Mouse (Mus musculus): Measurements from ENCODE around the gene Pdlim7. TPM values are rescaled to one million over a fixed set of nuclear protein-coding genes. Genes with fewer than 3 reads are reported as not detected.
A peak's percentile ranks its signal among the peaks of the same experiment; 100 is the strongest.

The Pdlim7 gene
- total and polyA plus RNA-seq, 2 experiments from 2014 or later = 41.3 to 153 TPM

GRCm38 (mm10) chr13:55486916-55487577 lies 26.4 kb downstream of the Pdlim7 start:
- H3K4me1 ChIP-seq (ENCODE audit: insufficient read depth, low read length) = peaks cover 11% of the 10 kb centered on the region; the same call in 1 of the 2 replicates

GRCm38 (mm10) chr13:55486029-55486794 lies 27.3 kb downstream of the Pdlim7 start:
- Histone ChIP-seq H3K9ac (replicated peaks; ENCODE audit: low read length, poor library complexity, severe bottlenecking) (peak overlapping the region; percentile 98), H3K4me3 (ENCODE audit: low read depth, low read length) (peak overlapping the region; percentile 75), H3K36me3 (ENCODE audit: insufficient read depth, low read length) (peaks cover 20% of the 10 kb centered on the region), H3K27ac (ENCODE audit: low read depth, low read length) (peak overlapping the region; percentile 99), H3K27me3 (ENCODE audit: insufficient read depth, low read length) (no peaks in the 10 kb centered on the region), H3K4me1 (ENCODE audit: insufficient read depth, low read length) (peaks cover 11% of the 10 kb centered on the region; the same call in 1 of the 2 replicates), H3K4me2 (ENCODE audit: low read depth, low read length, poor library complexity, severe bottlenecking) (peak overlapping the region; percentile 97), H3K9me3 (ENCODE audit: low read length) (no peaks in the 10 kb centered on the region)
- WGBS = 19% methylated on average over 14 of the region's 14 CpGs
- no peak for TF ChIP-seq CTCF (IDR thresholded peaks at IDR 0.05)
- ATAC-seq (ENCODE audit: low FRiP score) = no peak
- no peak for DNase-seq (ENCODE audit: low spot score)

More at GRCm38 (mm10) chr13:55486916-55487577, 26.4 kb downstream of the Pdlim7 start:
- Histone ChIP-seq H3K36me3 (ENCODE audit: insufficient read depth, low read length) (peaks cover 11% of the 10 kb centered on the region), H3K9ac (replicated peaks; ENCODE audit: low read length, poor library complexity, severe bottlenecking) (peak overlapping the region; percentile 98), H3K27me3 (ENCODE audit: insufficient read depth, low read length) (no peaks in the 10 kb centered on the region), H3K9me3 (ENCODE audit: low read length) (no peaks in the 10 kb centered on the region), H3K27ac (ENCODE audit: low read depth, low read length) (peak overlapping the region; percentile 99), H3K4me3 (ENCODE audit: low read depth, low read length) (peak overlapping the region; percentile 75), H3K4me2 (ENCODE audit: low read depth, low read length, poor library complexity, severe bottlenecking) (peak overlapping the region; percentile 97)
- WGBS = under 1% methylated on average over 28 of the region's 29 CpGs
- no peak for TF ChIP-seq CTCF (IDR thresholded peaks at IDR 0.05)
- peak; percentile 63 for DNase-seq (ENCODE audit: low spot score)
- ATAC-seq (ENCODE audit: low FRiP score) = peak; percentile 42

GRCm38 (mm10) chr13:55484520-55485088 lies 28.9 kb downstream of the Pdlim7 start:
- 14% methylated on average over 6 of the region's 7 CpGs for WGBS
- DNase-seq (ENCODE audit: low spot score) (no peak), ATAC-seq (ENCODE audit: low FRiP score) (no peak)
- H3K9ac ChIP-seq (replicated peaks; ENCODE audit: low read length, poor library complexity, severe bottlenecking) = peak overlapping the region; percentile 98
- H3K9me3 ChIP-seq (ENCODE audit: low read length) = no peaks in the 10 kb centered on the region
- H3K27ac ChIP-seq (ENCODE audit: low read depth, low read length) = peak overlapping the region; percentile 75
- peak overlapping the region; percentile 97 for H3K4me2 ChIP-seq (ENCODE audit: low read depth, low read length, poor library complexity, severe bottlenecking)
- H3K27me3 ChIP-seq (ENCODE audit: insufficient read depth, low read length) = no peaks in the 10 kb centered on the region
- H3K36me3 ChIP-seq (ENCODE audit: insufficient read depth, low read length) = peaks cover 34% of the 10 kb centered on the region
- H3K4me1 ChIP-seq (ENCODE audit: insufficient read depth, low read length) = peaks cover 11% of the 10 kb centered on the region; the same call in 1 of the 2 replicates
- TF ChIP-seq CTCF (IDR thresholded peaks at IDR 0.05) = no peak
- H3K4me3 ChIP-seq (ENCODE audit: low read depth, low read length) = peak overlapping the region; percentile 75

GRCm38 (mm10) chr13:55483593-55483992 lies 29.9 kb downstream of the Pdlim7 start:
- Histone ChIP-seq H3K27me3 (ENCODE audit: insufficient read depth, low read length) (no peaks in the 10 kb centered on the region), H3K36me3 (ENCODE audit: insufficient read depth, low read length) (peaks cover 39% of the 10 kb centered on the region), H3K4me1 (ENCODE audit: insufficient read depth, low read length) (peaks cover 11% of the 10 kb centered on the region; the same call in 1 of the 2 replicates), H3K9ac (replicated peaks; ENCODE audit: low read length, poor library complexity, severe bottlenecking) (peak overlapping the region; percentile 98), H3K4me3 (ENCODE audit: low read depth, low read length) (peak overlapping the region; percentile 75), H3K27ac (ENCODE audit: low read depth, low read length) (peak overlapping the region; percentile 75), H3K9me3 (ENCODE audit: low read length) (no peaks in the 10 kb centered on the region), H3K4me2 (ENCODE audit: low read depth, low read length, poor library complexity, severe bottlenecking) (peak overlapping the region; percentile 97)
- peak; percentile 79 for ATAC-seq (ENCODE audit: low FRiP score)
- no peak for TF ChIP-seq CTCF (IDR thresholded peaks at IDR 0.05)
- peak; percentile 95 for DNase-seq (ENCODE audit: low spot score)
- 3% methylated on average over 15 of the region's 15 CpGs for WGBS

GRCm38 (mm10) chr13:55483071-55483470 lies 30.4 kb downstream of the Pdlim7 start:
- peaks cover 39% of the 10 kb centered on the region for H3K36me3 ChIP-seq (ENCODE audit: insufficient read depth, low read length)
- no peak for DNase-seq (ENCODE audit: low spot score)
- no peak for TF ChIP-seq CTCF (IDR thresholded peaks at IDR 0.05)

More at GRCm38 (mm10) chr13:55483071-55483470, 30.4 kb downstream of the Pdlim7 start:
- Histone ChIP-seq H3K27ac (ENCODE audit: low read depth, low read length) (peak overlapping the region; percentile 75), H3K4me2 (ENCODE audit: low read depth, low read length, poor library complexity, severe bottlenecking) (peak overlapping the region; percentile 97), H3K9me3 (ENCODE audit: low read length) (no peaks in the 10 kb centered on the region), H3K4me3 (ENCODE audit: low read depth, low read length) (peak overlapping the region; percentile 75), H3K4me1 (ENCODE audit: insufficient read depth, low read length) (peaks cover 11% of the 10 kb centered on the region; the same call in 1 of the 2 replicates), H3K27me3 (ENCODE audit: insufficient read depth, low read length) (no peaks in the 10 kb centered on the region), H3K9ac (replicated peaks; ENCODE audit: low read length, poor library complexity, severe bottlenecking) (peak overlapping the region; percentile 98)
- ATAC-seq (ENCODE audit: low FRiP score) = no peak
- 32% methylated on average over 9 of the region's 9 CpGs for WGBS

Data from midbrain, postnatal 0 days (tissue).